Mouse (Mus musculus) cerebellum, adult 2 months (tissue): ENCODE measurements around the gene Fam83c.

Experiments used
- CTCF ChIP-seq: fragments of 200-500 bp; IDR thresholded peaks from 2 replicates; pipeline ENCODE4 v1.5.1; 2011; ENCODE audit warnings: low read depth, mild to moderate bottlenecking, control low read depth, low read length, moderate library complexity, borderline replicate concordance; ENCODE audit not compliant: insufficient read depth
- POLR2A ChIP-seq: fragments of 200-500 bp; IDR thresholded peaks from 2 replicates; pipeline ENCODE4 v1.6.1; 2011; ENCODE audit warnings: low read length, control low read depth, borderline replicate concordance; ENCODE audit not compliant: insufficient read depth

DNA sequence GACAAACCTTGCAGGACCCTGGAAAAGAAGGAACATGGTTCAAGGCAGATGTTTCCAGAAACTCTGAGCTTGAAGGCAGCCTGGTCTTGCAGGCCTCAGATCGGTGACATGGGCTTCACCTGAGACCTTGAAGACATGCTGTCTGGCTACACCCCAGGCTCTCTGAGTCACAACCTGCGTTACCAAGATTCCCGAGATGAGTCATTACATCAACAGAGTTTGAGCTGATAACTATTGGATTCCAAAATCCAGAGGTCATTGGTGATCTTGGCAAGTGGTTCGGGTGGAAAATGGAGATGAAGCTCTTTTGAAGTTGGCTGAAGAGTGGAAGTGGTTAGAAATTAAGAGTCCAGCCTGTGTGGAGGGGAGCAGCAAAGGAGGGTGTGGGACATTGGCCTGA lies 25.0 kb downstream of the Fam83c start:
- TF ChIP-seq CTCF (no peak), POLR2A (no peak)
